Mouse (Mus musculus) liver, embryonic 14.5 days (tissue): ENCODE results near the gene Sec24a.

Source experiments
- CTCF ChIP-seq: IDR thresholded peaks from 2 replicates; pipeline ENCODE4 v1.5.1; 2016; ENCODE audit warnings: antibody characterized with exemption, low read depth, control low read depth
- EP300 ChIP-seq: IDR thresholded peaks from 2 replicates; pipeline ENCODE4 v1.6.1; 2016; ENCODE audit warnings: antibody characterized with exemption, low read depth

- TF ChIP-seq CTCF (no peak), EP300 (peak; percentile 3; the same call in 1 of the 2 replicates)
Observed at GRCm38 (mm10) chr11:51756352-51756771, 7.1 kb downstream of the Sec24a start.
